Mouse (Mus musculus) CH12.LX (cell line): ENCODE data around the gene Nexmif. TPM values are rescaled to one million over a fixed set of nuclear protein-coding genes. Genes with fewer than 3 reads are reported as not detected.

ENCODE experiments used
- DNase-seq: peaks from one replicate; pipeline ENCODE4 v3.0.0-alpha.2; 2013; ENCODE audit errors: extremely low read depth
- H3K27ac ChIP-seq: 2 replicates; pipeline ENCODE4 v1.5.1; 2012; ENCODE audit warnings: low read depth, mild to moderate bottlenecking, control low read depth, moderate library complexity; ENCODE audit not compliant: insufficient read depth
- H3K27me3 ChIP-seq: replicated peaks from 2 replicates; pipeline ENCODE3; 2012; ENCODE audit warnings: inconsistent platforms
- H3K36me3 ChIP-seq, 2 experiments: replicated peaks in 1 of 2; 2 replicates each; pipeline versions ENCODE3 to v1.6.1; 2012; ENCODE audit warnings: inconsistent platforms in 1 of 2, low read length in 1 of 2, mild to moderate bottlenecking in 1 of 2, mixed read lengths in 1 of 2, moderate library complexity in 1 of 2; ENCODE audit not compliant: control insufficient read depth in 1 of 2, insufficient read depth in 1 of 2
- H3K4me1 ChIP-seq, 2 experiments: 2 replicates each; pipeline ENCODE4 v1.6.1; 2012; ENCODE audit warnings: inconsistent platforms in 1 of 2, moderate library complexity in 1 of 2; ENCODE audit not compliant: insufficient read depth in 2 of 2, control insufficient read depth in 1 of 2
- H3K4me2 ChIP-seq: 2 replicates; pipeline ENCODE4 v1.6.1; 2012; ENCODE audit warnings: low read depth, mild to moderate bottlenecking, control low read depth; ENCODE audit not compliant: poor library complexity, insufficient read depth, severe bottlenecking
- H3K4me3 ChIP-seq, 3 experiments: fragments of 150-350 bp in 1 of 3; sonication (generic) in 1 of 3; replicated peaks in 1 of 3; 2 replicates each; pipeline versions ENCODE3 to v1.5.1; 2011 to 2012; ENCODE audit warnings: low read depth in 2 of 3, low read length in 2 of 3, mild to moderate bottlenecking in 2 of 3, moderate library complexity in 2 of 3, control low read depth in 1 of 3, improper control_type of control experiment in 1 of 3, inconsistent platforms in 1 of 3, mixed read lengths in 1 of 3; ENCODE audit not compliant: poor library complexity in 1 of 3
- H3K79me2 ChIP-seq: replicated peaks from 2 replicates; pipeline ENCODE4 v1.6.1; 2012; ENCODE audit warnings: mild to moderate bottlenecking, moderate library complexity; ENCODE audit not compliant: control insufficient read depth, poor library complexity, insufficient read depth, severe bottlenecking; ENCODE audit errors: extremely low read depth
- H3K9ac ChIP-seq: 2 replicates; pipeline ENCODE4 v1.6.1; 2012; ENCODE audit warnings: low read depth, mild to moderate bottlenecking, control low read depth, moderate library complexity; ENCODE audit not compliant: insufficient read depth
- H3K9me3 ChIP-seq: replicated peaks from 2 replicates; pipeline ENCODE3; 2012; ENCODE audit warnings: low read length, inconsistent platforms, mixed read lengths
- BHLHE40 ChIP-seq: IDR thresholded peaks from 2 replicates; pipeline ENCODE4 v1.6.1; 2011; ENCODE audit warnings: mild to moderate bottlenecking, low read depth, low read length, improper control_type of control experiment
- CHD1 ChIP-seq: IDR thresholded peaks from 2 replicates; pipeline ENCODE4 v1.6.1; 2012; ENCODE audit warnings: low read depth, low read length, improper control_type of control experiment, inconsistent platforms
- E2F4 ChIP-seq: IDR thresholded peaks from 2 replicates; pipeline ENCODE4 v1.6.1; 2011; ENCODE audit warnings: low read depth, low read length, improper control_type of control experiment; ENCODE audit not compliant: insufficient replicate concordance
- ELF1 ChIP-seq: IDR thresholded peaks from 2 replicates; pipeline ENCODE4 v1.6.1; 2014; ENCODE audit warnings: low read depth, mild to moderate bottlenecking, inconsistent platforms, low read length, improper control_type of control experiment
- ETS1 ChIP-seq: conservative IDR thresholded peaks from 2 replicates; pipeline ENCODE4 v1.6.1; 2012; ENCODE audit warnings: low read depth, mild to moderate bottlenecking, inconsistent platforms, low read length, improper control_type of control experiment, moderate library complexity
- HCFC1 ChIP-seq: IDR thresholded peaks from 2 replicates; pipeline ENCODE4 v1.6.1; 2012; ENCODE audit warnings: low read depth, mild to moderate bottlenecking, inconsistent platforms, low read length, improper control_type of control experiment
- JUN ChIP-seq: IDR thresholded peaks from 2 replicates; pipeline ENCODE4 v1.6.1; 2011; ENCODE audit warnings: low read depth, mild to moderate bottlenecking, low read length, improper control_type of control experiment, moderate library complexity; ENCODE audit not compliant: insufficient read depth
- JUND ChIP-seq: conservative IDR thresholded peaks from 2 replicates; pipeline ENCODE4 v1.6.1; 2011; ENCODE audit warnings: low read depth, low read length, improper control_type of control experiment
- MAFK ChIP-seq: IDR thresholded peaks from 2 replicates; pipeline ENCODE4 v1.6.1; 2011; ENCODE audit warnings: low read length, improper control_type of control experiment; ENCODE audit not compliant: insufficient replicate concordance
- POLR2AphosphoS2 ChIP-seq: IDR thresholded peaks from 2 replicates; pipeline ENCODE4 v1.6.1; 2011; ENCODE audit warnings: low read depth, low read length, improper control_type of control experiment
- RAD21 ChIP-seq: IDR thresholded peaks from 2 replicates; pipeline ENCODE4 v1.6.1; 2011; ENCODE audit warnings: low read depth, mild to moderate bottlenecking, low read length, improper control_type of control experiment, moderate library complexity
- RCOR1 ChIP-seq: conservative IDR thresholded peaks from 2 replicates; pipeline ENCODE4 v1.6.1; 2012; ENCODE audit warnings: low read depth, mild to moderate bottlenecking, inconsistent platforms, low read length, improper control_type of control experiment
- TBP ChIP-seq: conservative IDR thresholded peaks from 2 replicates; pipeline ENCODE4 v1.6.1; 2011; ENCODE audit warnings: low read depth, low read length, improper control_type of control experiment
- TCF12 ChIP-seq: IDR thresholded peaks from 2 replicates; pipeline ENCODE4 v1.6.1; 2014; ENCODE audit warnings: low read depth, mild to moderate bottlenecking, inconsistent platforms, low read length, improper control_type of control experiment
- UBTF ChIP-seq: IDR thresholded peaks from 2 replicates; pipeline ENCODE4 v1.6.1; 2012; ENCODE audit warnings: low read depth, mild to moderate bottlenecking, inconsistent platforms, low read length, improper control_type of control experiment, moderate library complexity
- USF1 ChIP-seq: IDR thresholded peaks from 2 replicates; pipeline ENCODE4 v1.6.1; 2014; ENCODE audit warnings: low read depth, mild to moderate bottlenecking, inconsistent platforms, low read length, improper control_type of control experiment
- USF2 ChIP-seq: conservative IDR thresholded peaks from 2 replicates; pipeline ENCODE4 v1.6.1; 2011; ENCODE audit warnings: low read depth, low read length, improper control_type of control experiment
- ZC3H11A ChIP-seq: IDR thresholded peaks from 2 replicates; pipeline ENCODE4 v1.6.1; 2012; ENCODE audit warnings: low read depth, mild to moderate bottlenecking, inconsistent platforms, low read length, improper control_type of control experiment
- ZKSCAN1 ChIP-seq: IDR thresholded peaks from 2 replicates; pipeline ENCODE4 v1.6.1; 2012; ENCODE audit warnings: low read depth, inconsistent platforms, low read length, improper control_type of control experiment, borderline replicate concordance
- ZMIZ1 ChIP-seq: IDR thresholded peaks from 2 replicates; pipeline ENCODE4 v1.6.1; 2012; ENCODE audit warnings: low read depth, mild to moderate bottlenecking, inconsistent platforms, low read length, improper control_type of control experiment
- ZNF384 ChIP-seq: IDR thresholded peaks from 2 replicates; pipeline ENCODE4 v1.6.1; 2012; ENCODE audit warnings: low read depth, low read length, improper control_type of control experiment, inconsistent platforms
- dilution Hi-C: fragments of 300-500 bp; cut with MboI; formaldehyde crosslinking; loops from 2 replicates; pipeline ENCODE4 v1.14.3; 2020; ENCODE audit warnings: low sequenced_read_pairs; ENCODE audit not compliant: extremely low pct_unique_long_range_greater_than_20kb, extremely low pct_ligation_motif_present
- in situ Hi-C: fragments of 300-500 bp; cut with MboI; formaldehyde crosslinking; loops from 3 replicates; pipeline ENCODE4 v1.14.3; 2019; ENCODE audit warnings: low sequenced_read_pairs, low pct_ligation_motif_present, low pct_unique_long_range_greater_than_20kb, mixed read lengths
- polyA plus RNA-seq: library from polyadenylated mRNA; unstranded; fragments of >175 nt; gene quantifications from 2 replicates; pipeline ENCODE4 v1.2.1, GENCODE M21; 2012; ENCODE audit warnings: low read depth; ENCODE audit not compliant: insufficient read length
- total RNA-seq, 2 experiments: library from RNA; depleted of rRNA; stranded (reverse); fragments of 300-350 nt in 1 of 2; fragments of >200 nt in 1 of 2; gene quantifications; 2 replicates each; pipeline ENCODE4 v1.2.3; 2012 to 2014

The Nexmif gene
- total RNA-seq (2012; rRNA removed): not detected in 2 replicates
- total RNA-seq (2014; rRNA removed): not detected in 2 replicates
- polyA plus RNA-seq: not detected in 2 replicates

DNA sequence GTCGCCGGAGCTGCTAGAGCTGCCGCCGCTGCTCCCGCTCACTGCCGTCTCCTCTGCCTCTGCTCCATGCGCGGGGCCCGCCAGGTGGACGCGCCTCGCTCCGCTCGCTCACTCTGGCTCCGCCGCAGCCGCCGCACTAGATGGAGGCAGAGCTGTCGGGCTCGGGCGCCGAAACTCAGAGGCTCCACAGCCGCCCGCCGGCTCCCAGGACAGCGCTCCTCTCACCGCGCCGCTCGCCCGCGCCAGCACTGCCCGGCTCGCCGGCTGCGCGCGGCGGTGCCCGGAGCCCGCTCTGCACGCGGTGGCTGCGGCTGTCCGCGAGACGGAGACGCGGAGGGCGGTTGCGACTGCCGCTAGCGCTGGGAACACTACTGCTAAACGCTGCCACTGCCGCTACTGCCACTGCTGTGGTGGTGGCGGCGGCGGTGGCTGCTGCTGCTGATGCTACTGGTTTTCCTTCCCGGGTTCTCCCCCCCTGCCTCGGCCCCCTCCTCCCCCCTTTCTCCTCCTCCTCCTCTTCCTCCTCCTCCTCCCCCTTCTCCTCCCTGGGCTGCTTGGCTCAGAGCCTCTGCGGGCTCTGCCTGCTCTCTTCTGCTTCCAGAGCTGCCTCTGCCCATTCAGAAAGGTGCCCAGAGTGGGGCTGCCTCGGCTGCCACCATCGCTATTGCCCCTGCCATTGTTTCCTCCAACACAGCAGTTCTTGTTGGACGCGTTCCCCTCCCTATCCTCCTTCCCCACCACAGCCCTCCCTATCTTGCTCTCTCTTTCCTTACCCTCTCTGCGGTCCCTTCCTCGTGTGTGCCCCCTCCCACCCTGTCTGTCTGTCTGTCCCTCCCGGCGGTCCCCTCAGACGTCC lies at the start of gene Nexmif:
Nexmif (minus strand) TSS at position 450 of the 856 bp plus-strand sequence.
- H3K36me3 ChIP-seq: no peaks in the 10 kb centered on the region
- H3K79me2 ChIP-seq: no peaks in the 10 kb centered on the region
- H3K27me3 ChIP-seq: no peaks in the 10 kb centered on the region
- no peak within 1 kb of the TSS for H3K4me2 ChIP-seq
- H3K9ac ChIP-seq: no peak within 1 kb of the TSS
- TF ChIP-seq UBTF (no peak), ELF1 (no peak), RCOR1 (no peak), BHLHE40 (no peak), TCF12 (no peak)
- no peak within 1 kb of the TSS for H3K4me3 ChIP-seq
- no peaks in the 10 kb centered on the region for H3K4me1 ChIP-seq
- DNase-seq: no peak
- dilution Hi-C loops: no loop called here
- peaks cover 5% of the 10 kb centered on the region for H3K9me3 ChIP-seq
- no peak within 1 kb of the TSS for H3K27ac ChIP-seq
- in situ Hi-C loops: no loop called here

DNA sequence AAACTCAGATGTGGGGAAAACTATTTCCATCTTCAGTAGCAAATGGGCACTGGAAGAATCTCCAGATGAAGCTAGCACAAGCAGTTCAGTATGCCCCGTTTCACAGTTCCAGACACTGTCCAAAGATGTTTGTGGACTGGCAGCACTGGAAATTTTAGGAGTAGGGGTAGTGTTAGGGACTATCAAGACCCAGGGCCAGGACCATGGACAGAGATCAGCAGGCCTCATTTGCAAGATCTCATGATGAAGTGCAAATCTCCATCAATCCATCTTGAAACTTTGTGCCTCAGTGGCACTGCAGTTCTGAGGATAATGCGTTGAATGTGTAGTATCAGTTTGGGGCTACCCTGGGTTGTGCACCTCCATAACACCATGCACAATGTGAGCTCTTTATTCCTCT lies 7.7 kb upstream of the Nexmif start:
- H3K27ac ChIP-seq: no peak overlapping the region
- H3K9me3 ChIP-seq: no peaks in the 10 kb centered on the region
- TF ChIP-seq ETS1 (no peak), CHD1 (no peak)
- H3K9ac ChIP-seq: no peak overlapping the region
- no peak for DNase-seq
- H3K4me1 ChIP-seq: no peaks in the 10 kb centered on the region
- dilution Hi-C loops: no loop called here
- in situ Hi-C loops: no loop called here
- H3K36me3 ChIP-seq: no peaks in the 10 kb centered on the region
- H3K27me3 ChIP-seq: no peaks in the 10 kb centered on the region
- H3K4me3 ChIP-seq: no peak overlapping the region
- H3K4me2 ChIP-seq: no peak overlapping the region
- no peaks in the 10 kb centered on the region for H3K79me2 ChIP-seq

DNA sequence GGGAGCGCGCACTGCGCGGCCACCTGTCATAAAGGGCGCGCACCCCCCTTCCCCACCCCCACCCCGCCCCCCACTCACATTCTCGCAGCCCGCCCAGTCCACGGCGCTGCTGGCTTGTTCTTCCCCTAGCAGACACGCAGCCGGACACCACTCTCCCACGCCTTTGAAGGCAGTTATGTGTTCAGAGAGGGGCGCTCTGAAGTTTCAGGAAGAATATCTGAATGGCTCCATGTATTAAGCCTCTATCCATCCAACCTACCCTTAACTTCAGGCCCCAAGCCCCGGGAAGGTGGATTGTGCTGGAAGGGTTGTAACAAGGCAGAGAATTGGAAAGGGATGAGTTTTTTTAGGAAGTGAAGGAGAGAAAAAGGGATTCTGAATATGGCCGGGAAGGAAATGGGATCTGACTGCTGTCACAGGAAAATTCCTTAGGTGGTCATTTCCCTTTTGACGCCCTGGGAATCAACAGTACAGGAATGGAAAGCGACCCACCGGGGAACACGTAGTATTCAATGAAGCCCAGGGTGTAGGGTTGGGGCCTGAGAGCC lies 681 bp upstream of the Nexmif start:
- Histone ChIP-seq H3K27me3 (no peaks in the 10 kb centered on the region), H3K9ac (no peak overlapping the region), H3K4me3 (no peak overlapping the region)

More for the DNA sequence above, 681 bp upstream of the Nexmif start:
- in situ Hi-C loops (no loop called here), dilution Hi-C loops (no loop called here)
- no peaks in the 10 kb centered on the region for H3K36me3 ChIP-seq
- no peak overlapping the region for H3K27ac ChIP-seq
- peaks cover 5% of the 10 kb centered on the region for H3K9me3 ChIP-seq
- no peak for DNase-seq
- no peaks in the 10 kb centered on the region for H3K79me2 ChIP-seq
- TF ChIP-seq ZNF384 (no peak), ZC3H11A (no peak), CHD1 (no peak), HCFC1 (no peak), RAD21 (no peak), MAFK (no peak), JUN (no peak), USF1 (no peak), TBP (no peak), E2F4 (no peak), JUND (no peak), BHLHE40 (no peak), POLR2AphosphoS2 (no peak), ZMIZ1 (no peak), ZKSCAN1 (no peak), USF2 (no peak), ETS1 (no peak), UBTF (no peak)
- H3K4me1 ChIP-seq: no peaks in the 10 kb centered on the region
- no peak overlapping the region for H3K4me2 ChIP-seq
